Mouse (Mus musculus) intestine, embryonic 14.5 days (tissue): ENCODE measurements around the gene Xaf1. TPM values are rescaled to one million over a fixed set of nuclear protein-coding genes. Genes with fewer than 3 reads are reported as not detected.
A peak's percentile ranks its signal among the peaks of the same experiment; 100 is the strongest.

ENCODE experiments used
- ATAC-seq: fragments of 200-750 bp; cut with Nextera tagmentation; replicated peaks from 2 replicates; pipeline ENCODE4 v1.8.0; 2017; ENCODE audit warnings: low read depth, moderate number of reproducible peaks, moderate TSS enrichment, moderate library complexity; ENCODE audit not compliant: low FRiP score, low TSS enrichment
- DNase-seq: peaks from one replicate; pipeline ENCODE4 v3.0.0-alpha.2; 2018; ENCODE audit warnings: low spot score
- H3K27ac ChIP-seq: fragments of 300-500 bp; sonication (generic); 2 replicates; pipeline ENCODE4 v1.5.1; 2014; ENCODE audit warnings: low read depth, mild to moderate bottlenecking, control low read depth
- H3K27me3 ChIP-seq: fragments of 300-500 bp; sonication (generic); replicated peaks from 2 replicates; pipeline ENCODE4 v1.6.1; 2014; ENCODE audit warnings: low read length, control low read depth; ENCODE audit not compliant: control insufficient read depth, insufficient read depth
- H3K36me3 ChIP-seq: fragments of 300-500 bp; sonication (generic); 2 replicates; pipeline ENCODE4 v1.6.1; 2014; ENCODE audit warnings: low read length, control low read depth; ENCODE audit not compliant: control insufficient read depth, insufficient read depth
- H3K4me1 ChIP-seq: fragments of 300-500 bp; sonication (generic); replicated peaks from 2 replicates; pipeline ENCODE4 v1.6.1; 2014; ENCODE audit warnings: low read length, control low read depth, mixed read lengths; ENCODE audit not compliant: control insufficient read depth, insufficient read depth
- H3K4me2 ChIP-seq: fragments of 300-500 bp; sonication (generic); 2 replicates; pipeline ENCODE4 v1.6.1; 2014; ENCODE audit warnings: low read length
- H3K4me3 ChIP-seq: fragments of 300-500 bp; sonication (generic); 2 replicates; pipeline ENCODE4 v1.5.1; 2014; ENCODE audit warnings: low read depth, low read length, control low read depth, mixed read lengths
- H3K9ac ChIP-seq: fragments of 300-500 bp; sonication (generic); 2 replicates; pipeline ENCODE4 v1.6.1; 2014; ENCODE audit warnings: mild to moderate bottlenecking, low read length
- H3K9me3 ChIP-seq: fragments of 300-500 bp; sonication (generic); 2 replicates; pipeline ENCODE4 v1.6.1; 2016; ENCODE audit warnings: low read length, control low read depth; ENCODE audit not compliant: control insufficient read depth
- WGBS: fragments of 180-500 bp; shearing (Covaris S2); extraction: QIAGEN DNeasy Blood & Tissue Kit; methylation state at CpG from one replicate; pipeline ENCODE4 v1.1.7; 2014; 5-methylcytosine and 5-hydroxymethylcytosine counted together
- polyA plus RNA-seq: library from polyadenylated mRNA; unstranded; fragments of >200 nt; fragmentation: Nextera tagmentation; extraction: Ambion mirVana; gene quantifications from 2 replicates; pipeline ENCODE4 v1.2.1, GENCODE M21; 2014

Gene Xaf1
- polyA plus RNA-seq, 1 experiment from 2014 or later, result 3.4 TPM

GRCm38 (mm10) chr11:72361385-72362346 lies 60.2 kb downstream of the Xaf1 start:
- Histone ChIP-seq H3K9ac (peak overlapping the region; percentile 60), H3K4me3 (peak overlapping the region; percentile 48), H3K9me3 (no peaks in the 10 kb centered on the region), H3K4me2 (peak overlapping the region; percentile 94), H3K4me1 (no peaks in the 10 kb centered on the region), H3K27me3 (no peaks in the 10 kb centered on the region), H3K36me3 (no peaks in the 10 kb centered on the region), H3K27ac (no peak overlapping the region)
- WGBS, result 8% methylated on average over 42 of the region's 42 CpGs
- DNase-seq (peak; percentile 83), ATAC-seq (peak; percentile 90)

- ATAC-seq (no peak), DNase-seq (no peak)
- Histone ChIP-seq H3K4me3 (peak within 1 kb of the TSS; percentile 48), H3K4me1 (no peaks in the 10 kb centered on the region), H3K36me3 (no peaks in the 10 kb centered on the region), H3K27ac (no peak within 1 kb of the TSS), H3K9me3 (no peaks in the 10 kb centered on the region), H3K9ac (peak within 1 kb of the TSS; percentile 60), H3K4me2 (peak within 1 kb of the TSS; percentile 94), H3K27me3 (no peaks in the 10 kb centered on the region)
- WGBS, result 33% methylated on average over 10 of the region's 10 CpGs
These were observed 60.9 kb downstream of the Xaf1 start, which contains the start of gene Tekt1 for GRCm38 (mm10) chr11:72362347-72362741. Gene Tekt1 (minus strand): TSS chr11:72362442.

Other genes starting within 250 kb of the Xaf1 start
- gene Pitpnm3, start 165.9 kb upstream of the Xaf1 start, polyA plus RNA-seq, result 1.4 TPM in 2 replicates
- gene Gm43951, start 94.8 kb upstream of the Xaf1 start, polyA plus RNA-seq, result 0.08 and 0.09 TPM in 2 replicates
- 11.0 and 13.9 TPM in 2 replicates for gene 4933427D14Rik, start 94.2 kb upstream of the Xaf1 start, polyA plus RNA-seq
- 256 and 268 TPM in 2 replicates for gene Txndc17, start 94.1 kb upstream of the Xaf1 start, polyA plus RNA-seq
- 37.3 and 38.0 TPM in 2 replicates for gene Med31, start 86.0 kb upstream of the Xaf1 start, polyA plus RNA-seq
- 0.24 and 0.47 TPM in 2 replicates for gene Slc13a5, start 34.4 kb upstream of the Xaf1 start, polyA plus RNA-seq
- gene Fbxo39, start 12.8 kb downstream of the Xaf1 start, polyA plus RNA-seq, result not detected in 2 replicates
- gene Tekt1, start 60.8 kb downstream of the Xaf1 start, polyA plus RNA-seq, result 0.58 and 0.81 TPM in 2 replicates
- 26.2 and 34.5 TPM in 2 replicates for gene Smtnl2, start 110.1 kb downstream of the Xaf1 start, polyA plus RNA-seq
- 6.7 and 7.0 TPM in 2 replicates for gene Ggt6, start 133.9 kb downstream of the Xaf1 start, polyA plus RNA-seq
- 173 and 184 TPM in 2 replicates for gene Mybbp1a, start 139.7 kb downstream of the Xaf1 start, polyA plus RNA-seq
- 2.2 and 4.3 TPM in 2 replicates for gene Spns2, start 188.3 kb downstream of the Xaf1 start, polyA plus RNA-seq
- gene Spns3, start 248.9 kb downstream of the Xaf1 start, polyA plus RNA-seq, result 0.15 and 0.30 TPM in 2 replicates